Mouse (Mus musculus): ENCODE measurements around the gene Kctd11. TPM values are rescaled to one million over a fixed set of nuclear protein-coding genes. Genes with fewer than 3 reads are reported as not detected.
A peak's percentile ranks its signal among the peaks of the same experiment; 100 is the strongest.

The Kctd11 gene
- total and polyA plus RNA-seq, 2 experiments, result 0.65 to 1.6 TPM

DNA sequence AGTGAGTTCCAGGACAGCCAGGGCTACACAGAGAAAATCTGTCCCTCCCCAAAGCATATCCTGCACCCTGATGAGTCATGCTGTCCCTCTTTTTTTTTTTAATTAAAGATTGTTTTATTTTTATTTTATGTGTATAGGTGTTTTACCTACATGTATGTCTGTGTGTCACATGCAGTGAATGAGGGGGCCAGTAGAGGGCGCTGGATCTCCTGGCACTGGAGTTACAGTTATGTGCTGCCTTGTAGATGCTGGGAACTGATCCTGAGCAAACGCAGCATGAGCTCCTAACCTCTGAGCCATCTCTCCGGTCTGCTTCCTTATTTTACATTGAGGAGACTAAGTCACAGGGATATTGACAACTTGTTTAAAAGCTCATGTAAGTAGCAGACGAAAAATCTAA lies 1.9 kb upstream of the Kctd11 start:
- no peak for DNase-seq (ENCODE audit: extremely low read depth, low read depth, low spot score)
- no peak overlapping the region for H3K4me3 ChIP-seq (ENCODE audit: insufficient read depth, low read depth, low read length)
- 0 out of 2 replicates have a peak, but pooled peaks cover 3% of the 10 kb centered on the region for H3K4me1 ChIP-seq (ENCODE audit: control insufficient read depth, insufficient read depth, low read length)
- no peaks in the 10 kb centered on the region for H3K36me3 ChIP-seq (ENCODE audit: control insufficient read depth, insufficient read depth, low read length)
- no peak overlapping the region for H3K9ac ChIP-seq (ENCODE audit: low read depth, low read length)
- no peak overlapping the region for H3K27ac ChIP-seq (replicated peaks; ENCODE audit: insufficient read depth, low read depth, low read length)
- H3K79me2 ChIP-seq (ENCODE audit: control insufficient read depth, insufficient read depth, low read length), result no peaks in the 10 kb centered on the region
- WGBS, result 75% methylated on average over 4 of the region's 4 CpGs
- no peaks in the 10 kb centered on the region for H3K27me3 ChIP-seq (ENCODE audit: control insufficient read depth, insufficient read depth, low read length)
- no peak for TF ChIP-seq POLR2A (IDR thresholded peaks at IDR 0.05; ENCODE audit: extremely low read depth, insufficient read depth, low read length)
- TF ChIP-seq CTCF (IDR thresholded peaks at IDR 0.05; ENCODE audit: low read depth, low read length), result peak; percentile 53; the same call in 1 of the 2 replicates

DNA sequence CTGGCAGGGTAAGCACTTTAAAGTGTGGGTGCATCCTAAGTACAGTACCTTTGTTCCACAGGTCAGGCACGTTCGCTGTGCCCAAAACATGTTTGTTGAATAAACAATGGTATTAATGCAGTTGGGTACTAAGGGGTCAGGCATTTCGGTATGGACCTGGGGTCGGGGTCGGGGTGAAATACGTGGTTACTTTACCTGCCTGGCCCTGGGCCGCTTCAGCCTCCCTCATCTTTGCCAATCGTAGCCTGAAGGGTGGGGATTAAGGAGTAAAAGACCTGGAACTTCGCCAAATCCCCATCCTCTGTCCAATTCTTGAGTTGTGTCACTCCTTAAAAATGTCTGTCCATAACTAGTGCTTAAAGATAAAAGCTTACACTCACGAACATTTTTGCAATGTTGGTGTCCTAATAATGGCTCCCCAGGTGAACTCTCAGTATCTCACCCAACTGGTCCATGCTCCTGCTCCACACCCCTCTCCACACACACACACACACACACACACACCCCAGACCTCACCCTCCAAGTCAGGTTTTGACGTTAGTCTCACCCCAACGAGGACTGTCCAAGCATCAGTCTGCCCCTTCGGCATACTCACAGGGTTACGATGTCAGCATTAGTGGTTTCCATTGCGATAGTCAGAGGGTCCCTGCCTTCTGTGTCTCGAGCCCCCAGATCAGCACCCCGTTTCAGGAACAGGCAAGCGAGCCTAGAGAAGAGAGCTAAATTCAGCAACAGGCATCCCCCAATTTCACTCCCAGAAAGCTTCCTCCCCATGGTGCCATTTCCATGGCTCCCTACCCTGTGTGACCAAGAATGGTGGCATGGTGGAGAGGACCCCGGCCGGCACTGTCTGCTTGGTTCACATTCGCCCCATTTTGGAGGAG lies 823 bp upstream of the Kctd11 start:
- Histone ChIP-seq H3K27ac (replicated peaks; ENCODE audit: insufficient read depth, low read depth, low read length) (peak overlapping the region; percentile 27; the same call in 1 of the 2 replicates), H3K9ac (ENCODE audit: low read depth, low read length) (peak overlapping the region; percentile 28; the same call in 1 of the 2 replicates), H3K4me1 (ENCODE audit: control insufficient read depth, insufficient read depth, low read length) (0 out of 2 replicates have a peak, but pooled peaks cover 3% of the 10 kb centered on the region), H3K79me2 (ENCODE audit: control insufficient read depth, insufficient read depth, low read length) (no peaks in the 10 kb centered on the region), H3K4me3 (ENCODE audit: insufficient read depth, low read depth, low read length) (no peak overlapping the region), H3K36me3 (ENCODE audit: control insufficient read depth, insufficient read depth, low read length) (no peaks in the 10 kb centered on the region), H3K27me3 (ENCODE audit: control insufficient read depth, insufficient read depth, low read length) (no peaks in the 10 kb centered on the region)
- 62% methylated on average over 21 of the region's 21 CpGs for WGBS
- TF ChIP-seq POLR2A (IDR thresholded peaks at IDR 0.05; ENCODE audit: extremely low read depth, insufficient read depth, low read length), result no peak
- no peak for TF ChIP-seq CTCF (IDR thresholded peaks at IDR 0.05; ENCODE audit: low read depth, low read length)
- no peak for DNase-seq (ENCODE audit: extremely low read depth, low read depth, low spot score)

DNA sequence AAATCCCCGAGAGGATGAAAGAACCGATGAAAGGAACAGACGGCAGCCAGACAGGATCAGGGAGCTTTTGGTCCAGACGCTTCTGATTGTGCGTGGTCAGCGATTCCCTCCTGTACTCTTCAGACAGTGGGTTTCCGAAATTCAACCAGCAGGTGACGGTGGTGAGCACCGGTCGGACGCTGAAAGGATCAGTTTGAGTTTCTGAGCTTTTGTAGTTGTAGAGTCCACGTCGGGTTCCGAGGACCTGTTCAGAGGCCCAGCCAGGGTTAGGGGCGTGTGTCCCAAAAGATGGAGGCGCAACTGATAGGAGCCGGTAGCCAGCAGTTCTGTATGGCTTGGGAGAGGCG lies 727 bp downstream of the Kctd11 start:
- peak; percentile 59 for DNase-seq (ENCODE audit: extremely low read depth, low read depth, low spot score)
- peak overlapping the region; percentile 57 for H3K9ac ChIP-seq (ENCODE audit: low read depth, low read length)
- no peaks in the 10 kb centered on the region for H3K79me2 ChIP-seq (ENCODE audit: control insufficient read depth, insufficient read depth, low read length)
- under 1% methylated on average over 18 of the region's 18 CpGs for WGBS
- H3K27me3 ChIP-seq (ENCODE audit: control insufficient read depth, insufficient read depth, low read length), result no peaks in the 10 kb centered on the region
- 0 out of 2 replicates have a peak, but pooled peaks cover 3% of the 10 kb centered on the region for H3K4me1 ChIP-seq (ENCODE audit: control insufficient read depth, insufficient read depth, low read length)
- no peaks in the 10 kb centered on the region for H3K36me3 ChIP-seq (ENCODE audit: control insufficient read depth, insufficient read depth, low read length)
- peak overlapping the region; percentile 64 for H3K4me3 ChIP-seq (ENCODE audit: insufficient read depth, low read depth, low read length)
- H3K27ac ChIP-seq (replicated peaks; ENCODE audit: insufficient read depth, low read depth, low read length), result peak overlapping the region; percentile 51
- no peak for TF ChIP-seq POLR2A (IDR thresholded peaks at IDR 0.05; ENCODE audit: extremely low read depth, insufficient read depth, low read length)
- peak; percentile 77 for TF ChIP-seq CTCF (IDR thresholded peaks at IDR 0.05; ENCODE audit: low read depth, low read length)

DNA sequence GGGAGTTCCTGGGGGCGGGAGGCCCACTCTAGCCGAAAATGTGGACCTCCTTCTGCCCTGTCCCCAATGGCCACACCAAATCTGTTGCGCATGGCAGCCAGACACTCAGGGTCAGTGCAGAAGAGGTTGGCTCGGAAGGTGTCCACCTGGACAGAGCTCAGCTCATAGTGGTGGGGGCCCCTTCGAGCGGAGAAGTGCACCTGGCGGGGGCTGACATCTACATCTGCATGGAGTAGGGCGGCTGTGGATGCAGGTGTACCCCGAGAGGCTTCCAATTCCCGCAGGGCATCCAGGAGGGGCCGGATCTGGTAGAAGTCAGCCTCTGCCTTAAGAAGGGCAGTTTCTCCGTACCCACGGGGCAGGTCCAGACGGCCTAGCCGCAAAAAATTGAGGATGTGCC lies 1.5 kb downstream of the Kctd11 start:
- Histone ChIP-seq H3K4me3 (ENCODE audit: insufficient read depth, low read depth, low read length) (peak overlapping the region; percentile 29), H3K79me2 (ENCODE audit: control insufficient read depth, insufficient read depth, low read length) (no peaks in the 10 kb centered on the region), H3K27ac (replicated peaks; ENCODE audit: insufficient read depth, low read depth, low read length) (no peak overlapping the region), H3K36me3 (ENCODE audit: control insufficient read depth, insufficient read depth, low read length) (no peaks in the 10 kb centered on the region), H3K27me3 (ENCODE audit: control insufficient read depth, insufficient read depth, low read length) (no peaks in the 10 kb centered on the region), H3K4me1 (ENCODE audit: control insufficient read depth, insufficient read depth, low read length) (0 out of 2 replicates have a peak, but pooled peaks cover 3% of the 10 kb centered on the region), H3K9ac (ENCODE audit: low read depth, low read length) (peak overlapping the region; percentile 31)
- TF ChIP-seq CTCF (IDR thresholded peaks at IDR 0.05; ENCODE audit: low read depth, low read length) (no peak), POLR2A (IDR thresholded peaks at IDR 0.05; ENCODE audit: extremely low read depth, insufficient read depth, low read length) (no peak)
- WGBS, result 76% methylated on average over 15 of the region's 15 CpGs
- no peak for DNase-seq (ENCODE audit: extremely low read depth, low read depth, low spot score)

DNA sequence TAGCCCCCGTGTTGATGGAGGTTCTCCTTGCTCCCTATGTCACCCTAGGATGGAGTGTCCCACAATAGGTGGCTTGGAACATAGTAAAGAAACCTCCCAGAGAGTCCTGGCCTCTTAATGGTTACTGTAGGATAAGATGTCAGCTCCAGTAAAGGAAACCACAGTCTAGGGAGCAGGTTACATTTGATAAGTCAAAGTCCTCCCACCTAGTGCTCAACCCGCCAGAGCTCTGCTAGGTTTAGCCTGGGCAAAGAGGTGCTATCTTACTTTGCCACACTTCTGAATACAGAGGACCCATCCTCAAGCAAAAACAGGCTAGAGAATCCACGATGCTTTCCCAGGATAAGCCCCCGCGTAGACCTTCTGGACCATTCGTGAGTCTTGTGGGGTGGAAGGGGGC lies 2.3 kb downstream of the Kctd11 start:
- WGBS, result 88% methylated on average over 6 of the region's 6 CpGs
- Histone ChIP-seq H3K4me3 (ENCODE audit: insufficient read depth, low read depth, low read length) (no peak overlapping the region), H3K9ac (ENCODE audit: low read depth, low read length) (no peak overlapping the region)

DNA sequence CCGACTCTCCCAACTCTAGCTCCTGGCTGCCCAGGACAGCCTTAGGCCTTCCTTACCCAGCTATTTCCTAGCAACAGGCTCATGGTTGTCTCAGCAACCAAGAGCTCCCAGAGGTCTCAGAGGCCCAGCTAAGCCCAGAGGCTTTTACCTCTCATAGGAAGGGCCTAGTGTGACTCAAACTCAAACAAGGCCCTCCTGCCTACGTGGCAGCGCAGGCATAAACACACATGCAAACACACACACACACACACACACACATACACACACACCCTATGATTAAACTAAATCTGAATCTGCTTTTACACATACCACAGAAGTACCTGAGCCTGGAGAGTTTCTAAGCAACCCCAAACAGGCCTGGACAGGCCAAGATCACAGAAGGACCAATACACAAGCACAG lies 2.8 kb downstream of the Kctd11 start:
- Histone ChIP-seq H3K27me3 (ENCODE audit: control insufficient read depth, insufficient read depth, low read length) (no peaks in the 10 kb centered on the region), H3K27ac (replicated peaks; ENCODE audit: insufficient read depth, low read depth, low read length) (no peak overlapping the region), H3K4me3 (ENCODE audit: insufficient read depth, low read depth, low read length) (no peak overlapping the region), H3K9ac (ENCODE audit: low read depth, low read length) (no peak overlapping the region), H3K4me1 (ENCODE audit: control insufficient read depth, insufficient read depth, low read length) (0 out of 2 replicates have a peak, but pooled peaks cover 3% of the 10 kb centered on the region), H3K36me3 (ENCODE audit: control insufficient read depth, insufficient read depth, low read length) (no peaks in the 10 kb centered on the region), H3K79me2 (ENCODE audit: control insufficient read depth, insufficient read depth, low read length) (no peaks in the 10 kb centered on the region)
- no peak for DNase-seq (ENCODE audit: extremely low read depth, low read depth, low spot score)
- WGBS, result 92% methylated on average over 3 of the region's 3 CpGs
- no peak for TF ChIP-seq POLR2A (IDR thresholded peaks at IDR 0.05; ENCODE audit: extremely low read depth, insufficient read depth, low read length)
- TF ChIP-seq CTCF (IDR thresholded peaks at IDR 0.05; ENCODE audit: low read depth, low read length), result no peak

More for the DNA sequence above, 2.3 kb downstream of the Kctd11 start:
- DNase-seq (ENCODE audit: extremely low read depth, low read depth, low spot score), result no peak
- 0 out of 2 replicates have a peak, but pooled peaks cover 3% of the 10 kb centered on the region for H3K4me1 ChIP-seq (ENCODE audit: control insufficient read depth, insufficient read depth, low read length)
- H3K27ac ChIP-seq (replicated peaks; ENCODE audit: insufficient read depth, low read depth, low read length), result no peak overlapping the region
- TF ChIP-seq CTCF (IDR thresholded peaks at IDR 0.05; ENCODE audit: low read depth, low read length), result no peak
- no peak for TF ChIP-seq POLR2A (IDR thresholded peaks at IDR 0.05; ENCODE audit: extremely low read depth, insufficient read depth, low read length)
- H3K36me3 ChIP-seq (ENCODE audit: control insufficient read depth, insufficient read depth, low read length), result no peaks in the 10 kb centered on the region
- no peaks in the 10 kb centered on the region for H3K27me3 ChIP-seq (ENCODE audit: control insufficient read depth, insufficient read depth, low read length)
- no peaks in the 10 kb centered on the region for H3K79me2 ChIP-seq (ENCODE audit: control insufficient read depth, insufficient read depth, low read length)

Data from liver, adult 2 months (tissue).